In the genomic region with DNA sequence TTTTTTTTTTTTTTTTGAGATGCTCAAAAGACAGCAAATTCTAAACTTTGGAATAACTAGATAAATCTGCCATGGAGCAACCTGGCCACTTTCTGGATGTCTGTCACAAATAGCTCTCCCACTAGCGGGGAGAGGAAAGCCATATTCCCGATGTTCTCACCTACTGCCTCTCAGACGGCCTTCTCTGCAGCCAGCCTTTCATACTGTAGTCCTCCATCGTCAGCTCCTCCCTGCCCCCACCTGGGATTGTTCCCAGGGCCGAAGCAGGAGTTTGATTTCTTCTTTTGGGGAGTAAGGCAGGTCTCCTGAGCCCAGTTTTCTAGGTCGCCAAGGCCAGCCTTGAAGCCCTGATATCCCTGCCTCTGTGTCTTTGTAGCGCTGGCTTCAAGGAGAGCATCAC, we compare ENCODE assay signal across 28 mouse cellular contexts. TPM values are rescaled to one million over a fixed set of nuclear protein-coding genes. Genes with fewer than 3 reads are reported as not detected.
"Had no signal": no experiment of that assay in that cellular context is flagged by ENCODE, and none has a peak within 500 bp of the region (broad histone marks: within the 10 kb centered on the region; RNA-seq: fewer than 3 reads in every experiment).

No protein-coding gene starts in this region.

- H3K4me1 ChIP-seq: limb, embryonic 15.5 days had no signal

- H3K9me3 ChIP-seq: heart, embryonic 10.5 days; heart, embryonic 12.5 days; hindbrain, embryonic 10.5 days; hindbrain, embryonic 12.5 days; intestine, embryonic 15.5 days; kidney, embryonic 15.5 days; limb, embryonic 13.5 days; limb, embryonic 15.5 days; liver, embryonic 12.5 days had no signal

- H3K4me2 ChIP-seq: heart, embryonic 12.5 days; hindbrain, embryonic 14.5 days; intestine, embryonic 15.5 days; kidney, embryonic 15.5 days; limb, embryonic 13.5 days; limb, embryonic 15.5 days; liver, embryonic 12.5 days had no signal

- DNase-seq: gastrocnemius, postnatal 14 days; gastrocnemius, postnatal 36 days; heart, postnatal 10 days; heart, postnatal 4 days; kidney, adult 11 months; kidney, adult 2 months; kidney, adult 9 months; kidney, postnatal 14 days; kidney, postnatal 36 days; layer of hippocampus, postnatal 36 days; left cerebral cortex, postnatal 4 days; lung, adult 18-20 months had no signal

- H3K9ac ChIP-seq: heart, embryonic 12.5 days; hindbrain, embryonic 12.5 days; hindbrain, embryonic 14.5 days; intestine, embryonic 15.5 days; kidney, embryonic 15.5 days; limb, embryonic 13.5 days; limb, embryonic 15.5 days; liver, embryonic 12.5 days; liver, embryonic 14.5 days had no signal

- H3K27me3 ChIP-seq: hindbrain, embryonic 12.5 days; intestine, embryonic 15.5 days; kidney, embryonic 15.5 days; limb, embryonic 13.5 days; limb, embryonic 15.5 days; liver, embryonic 12.5 days had no signal

- ATAC-seq: hindbrain, embryonic 16.5 days; inflammation-experienced regulatory T-cells, adult 6 months; intestine, embryonic 15.5 days; liver, embryonic 12.5 days had no signal

- H3K4me3 ChIP-seq: heart, embryonic 10.5 days; heart, embryonic 12.5 days; hindbrain, embryonic 10.5 days; hindbrain, embryonic 12.5 days; intestine, embryonic 15.5 days; kidney, embryonic 15.5 days; limb, embryonic 13.5 days; limb, embryonic 15.5 days; liver, embryonic 12.5 days had no signal

- H3K27ac ChIP-seq: heart, embryonic 10.5 days; hindbrain, embryonic 10.5 days; hindbrain, embryonic 12.5 days; hindbrain, embryonic 14.5 days; intestine, embryonic 15.5 days; kidney, embryonic 15.5 days; kidney, postnatal 0 days; limb, embryonic 13.5 days; limb, embryonic 15.5 days; liver, embryonic 12.5 days; liver, embryonic 14.5 days had no signal

RNA-seq across cellular contexts. Expression of gene Abcc2, which starts 50.8 kb away (rescaled TPM):
- total RNA-seq: gastrocnemius, postnatal 14 days; gastrocnemius, postnatal 36 days; heart, adult 8-10 months; heart, postnatal 10 days; heart, postnatal 25 days; heart, postnatal 4 days; layer of hippocampus, postnatal 36 days had no signal
- polyA plus RNA-seq: hindbrain, embryonic 10.5 days; hindbrain, embryonic 12.5 days; inflammation-experienced regulatory T-cells, adult 6 months had no signal
